Mouse (Mus musculus): Measurements from ENCODE around the gene Fer.
"Not testable (repeated sequence)": the region's sequence is repeated elsewhere in the genome, so short reads cannot be mapped to it uniquely, and the experiment has no call there.

The Fer gene

DNA sequence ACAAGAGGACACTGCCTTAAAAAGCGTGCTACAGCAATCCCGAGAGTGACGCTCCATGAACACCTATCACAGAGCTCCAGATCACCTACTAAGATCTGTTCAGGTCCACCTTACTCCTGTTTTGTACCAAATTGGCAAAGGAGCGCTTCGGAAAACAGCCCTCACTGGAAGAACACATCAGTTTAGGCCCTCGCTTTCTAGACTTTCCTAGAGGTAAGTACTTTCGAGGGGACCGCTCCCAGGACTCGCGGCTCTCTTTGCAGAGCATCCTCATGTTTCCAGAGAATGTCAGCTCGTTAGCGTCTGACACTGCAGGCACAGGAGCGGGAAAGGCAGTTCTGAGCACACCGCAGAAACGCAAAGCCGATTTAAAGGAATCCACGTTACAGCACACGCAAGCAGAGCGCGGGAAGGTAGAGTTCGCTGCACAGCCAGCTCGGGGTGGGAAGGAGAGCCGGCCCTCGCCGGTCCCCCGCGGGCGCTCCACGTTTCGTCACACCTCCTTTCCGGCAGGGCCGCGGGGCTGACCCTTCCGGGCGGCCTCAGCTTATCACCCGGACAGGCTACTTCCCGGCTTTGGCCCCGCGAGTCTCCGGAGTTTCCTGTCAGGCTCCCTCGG lies at the start of gene Fer:
Gene Fer, plus strand, starts transcription at position 51 of the 619 bp plus-strand sequence.
- no peak for DNase-seq

DNA sequence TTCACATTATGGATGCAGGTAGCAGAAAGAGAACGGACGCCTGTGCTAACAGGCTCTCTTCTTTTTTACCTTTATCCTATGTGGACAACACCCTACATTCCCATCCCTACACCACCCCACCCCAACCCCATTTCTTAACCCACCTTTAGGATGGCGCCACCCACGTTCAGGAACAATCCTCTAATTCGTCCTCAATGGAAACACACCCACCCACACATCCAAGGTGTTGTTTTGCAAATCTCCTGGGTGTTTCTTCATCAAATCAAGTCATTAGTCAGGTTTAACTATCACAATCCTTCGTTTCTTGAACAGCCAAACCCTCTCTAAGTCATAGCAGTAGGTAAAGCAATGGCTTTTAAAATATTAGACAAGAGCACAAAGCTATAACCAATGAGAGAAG lies 49.3 kb upstream of the Fer start:
- DNase-seq: no peak

DNA sequence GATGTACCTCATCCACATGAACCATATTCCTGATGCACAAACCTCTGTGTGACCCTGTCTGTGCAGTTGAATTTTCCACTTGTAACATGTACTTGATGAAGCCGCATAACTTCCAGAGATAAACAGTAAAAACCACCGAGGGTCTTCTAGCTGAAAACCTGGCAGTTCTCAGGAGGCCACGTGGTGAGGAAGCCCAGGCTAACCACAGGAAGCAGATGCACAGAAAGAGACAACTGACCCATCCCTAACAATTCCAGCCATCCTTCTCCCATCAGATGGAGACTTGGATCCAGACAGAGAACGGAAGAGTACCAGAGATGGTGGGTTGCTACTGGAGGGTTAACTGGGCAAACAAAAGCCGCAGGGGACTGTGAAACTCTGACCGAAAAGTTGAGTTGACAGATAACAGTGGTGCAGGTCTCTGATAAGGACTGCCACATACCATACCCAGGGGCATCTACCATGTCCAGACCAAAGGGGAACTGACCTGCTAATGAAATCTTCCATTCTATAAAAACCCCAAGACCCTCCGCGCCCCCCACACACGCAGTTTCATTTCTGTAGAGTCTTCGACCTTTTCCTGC lies 44.3 kb upstream of the Fer start:
- DNase-seq: no peak

DNA sequence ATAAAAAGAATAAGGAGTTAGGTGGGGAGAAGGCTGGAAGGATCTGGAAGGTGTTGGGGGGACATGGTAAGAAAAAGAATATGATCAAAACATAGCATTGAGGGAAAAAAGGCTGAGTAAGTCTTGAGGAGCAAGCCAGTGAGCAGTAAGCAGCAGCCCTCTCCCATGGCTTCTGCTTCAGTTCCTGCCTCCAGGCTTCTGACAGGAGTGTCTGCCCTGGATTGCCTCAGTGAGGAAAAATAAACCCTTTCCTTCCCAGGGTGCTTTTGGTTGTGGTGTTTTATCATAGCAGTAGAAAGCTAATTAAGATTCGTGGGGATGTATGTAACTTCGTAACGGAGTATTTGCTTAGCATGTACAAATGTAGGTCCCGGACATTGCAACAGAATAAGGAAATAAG lies 38.7 kb upstream of the Fer start:
- DNase-seq: no peak

DNA sequence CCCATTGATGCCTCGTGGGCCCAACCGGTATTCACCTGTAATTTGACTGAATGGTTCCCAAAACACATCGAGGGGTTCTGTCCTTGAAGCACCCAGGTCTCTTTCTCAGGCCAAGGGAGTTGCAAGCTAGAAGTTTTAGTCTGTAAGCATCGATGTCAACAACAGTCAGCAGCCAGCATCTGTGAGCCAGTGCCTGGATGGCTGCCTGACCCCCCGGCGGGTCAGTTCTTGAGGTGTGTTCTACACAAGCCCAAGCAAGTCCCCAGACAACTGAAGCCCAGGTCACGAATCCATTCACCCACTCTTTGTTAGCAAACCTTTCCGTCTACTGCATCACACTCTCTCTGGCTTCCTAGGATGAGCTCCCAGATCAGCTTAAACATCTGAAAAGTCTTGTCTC lies 36.7 kb upstream of the Fer start:
- DNase-seq: no peak

DNA sequence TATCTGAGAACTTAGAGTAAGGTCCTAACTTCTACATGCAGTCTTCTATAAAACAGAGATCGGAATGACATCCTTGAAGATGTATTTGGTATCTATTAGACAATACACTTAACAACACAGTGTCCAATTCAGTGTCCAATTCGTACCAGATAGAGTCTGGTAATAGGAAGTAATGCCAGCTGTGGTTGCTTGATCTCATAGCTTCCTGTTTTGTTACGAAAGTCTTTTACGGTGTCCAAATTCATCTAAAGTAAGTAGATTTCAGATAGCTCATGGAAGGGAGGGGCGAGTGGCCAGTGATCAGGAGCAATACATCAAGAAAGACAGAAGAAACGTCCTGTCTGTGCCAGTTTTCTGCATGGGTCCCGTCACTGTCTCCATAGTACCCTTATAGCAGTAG lies 36.1 kb upstream of the Fer start:
- DNase-seq: no peak

DNA sequence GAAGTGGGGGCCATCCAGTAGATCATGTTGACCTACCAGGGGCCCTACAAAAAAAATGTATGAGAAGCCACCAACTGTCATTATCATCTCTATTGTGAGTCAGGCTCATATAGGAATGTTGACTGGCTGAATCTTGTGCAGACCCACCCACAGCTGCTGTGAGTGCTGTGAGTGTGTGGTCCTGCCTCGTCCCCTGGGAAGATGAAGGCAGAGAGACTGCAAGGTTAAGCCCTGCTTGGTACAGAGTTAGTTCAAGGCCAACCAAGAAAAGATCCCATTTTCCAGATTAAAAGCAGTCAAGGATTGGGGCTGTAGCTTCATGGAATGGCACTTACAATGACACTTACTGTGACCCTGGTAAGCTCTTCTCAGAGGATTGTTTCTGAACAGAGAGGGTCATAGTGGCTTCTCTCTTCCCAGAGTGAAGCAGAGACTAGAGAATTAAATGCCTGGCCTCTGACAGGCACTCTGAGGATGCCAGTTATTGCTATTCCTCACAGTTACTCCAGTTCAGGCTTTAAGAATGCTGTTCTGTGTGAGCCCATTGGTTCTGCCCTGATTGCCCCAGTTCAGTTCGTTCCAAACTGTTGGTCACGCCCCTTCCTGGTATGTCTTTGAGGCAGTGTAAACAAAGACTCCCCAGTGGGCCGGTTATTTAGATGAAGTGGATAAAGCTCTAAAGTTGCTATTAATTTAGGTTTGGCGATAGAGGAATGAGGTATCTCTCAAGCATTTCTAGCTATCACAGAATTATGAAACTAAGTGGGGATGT lies 34.1 kb upstream of the Fer start:
- peak; percentile 4 for DNase-seq

DNA sequence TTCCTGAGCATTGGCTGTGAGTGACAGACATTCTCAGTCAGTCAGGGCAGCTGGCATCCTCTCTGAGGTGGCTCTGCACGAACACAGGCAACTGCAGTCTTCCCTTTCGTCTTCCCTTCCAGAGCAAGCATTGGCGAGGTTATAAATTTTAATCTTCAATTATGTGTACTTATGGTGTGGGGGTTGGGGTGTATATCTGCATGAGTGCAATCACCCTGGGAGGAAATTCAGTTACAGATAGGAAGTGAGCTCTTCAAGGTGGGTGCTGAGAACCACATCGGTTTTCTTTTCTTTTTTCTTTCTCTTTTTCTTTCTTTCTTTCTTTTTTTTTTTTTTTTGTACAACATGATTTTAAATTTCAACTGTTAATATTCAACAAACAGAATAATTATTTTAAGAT lies 31.3 kb upstream of the Fer start:
- DNase-seq: no peak

DNA sequence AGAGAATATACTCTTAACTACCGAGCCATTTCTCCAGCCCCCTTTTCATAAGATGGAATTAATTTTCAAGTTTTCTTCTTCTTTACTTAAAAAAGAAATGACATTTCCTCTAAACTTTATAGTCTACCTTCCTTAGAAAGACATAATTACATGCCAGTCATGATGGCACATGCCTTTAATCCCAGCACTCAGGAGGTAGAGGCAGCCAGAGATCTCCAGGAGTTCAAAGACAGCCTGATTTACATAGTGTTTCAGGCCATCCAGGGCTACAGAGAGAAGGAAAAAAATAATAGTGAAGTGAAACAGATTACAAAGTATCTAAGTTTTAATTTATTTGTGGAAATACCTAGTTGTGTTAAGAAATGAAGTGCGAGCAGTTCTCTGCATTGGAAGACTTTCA lies 26.6 kb upstream of the Fer start:
- no peak for DNase-seq

DNA sequence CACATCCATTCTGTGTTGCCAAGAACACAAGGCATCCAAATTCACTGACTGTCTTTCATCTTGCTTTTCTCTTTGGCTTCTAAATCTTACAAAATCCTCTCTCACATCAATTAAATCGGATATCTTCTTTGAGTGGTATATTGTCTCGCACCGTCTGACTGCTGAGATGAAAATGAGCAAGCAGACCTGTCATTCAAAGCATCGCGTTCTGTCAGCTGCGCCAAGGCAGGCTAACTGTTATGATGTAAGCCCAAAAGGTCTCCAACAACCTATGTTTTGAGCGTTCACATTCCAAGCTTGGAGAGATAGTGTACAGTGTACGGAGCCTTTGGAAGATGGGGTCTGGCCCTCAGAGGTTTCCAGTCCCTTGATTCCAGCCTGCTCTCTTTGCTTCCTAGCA lies 26.2 kb upstream of the Fer start:
- DNase-seq: no peak

DNA sequence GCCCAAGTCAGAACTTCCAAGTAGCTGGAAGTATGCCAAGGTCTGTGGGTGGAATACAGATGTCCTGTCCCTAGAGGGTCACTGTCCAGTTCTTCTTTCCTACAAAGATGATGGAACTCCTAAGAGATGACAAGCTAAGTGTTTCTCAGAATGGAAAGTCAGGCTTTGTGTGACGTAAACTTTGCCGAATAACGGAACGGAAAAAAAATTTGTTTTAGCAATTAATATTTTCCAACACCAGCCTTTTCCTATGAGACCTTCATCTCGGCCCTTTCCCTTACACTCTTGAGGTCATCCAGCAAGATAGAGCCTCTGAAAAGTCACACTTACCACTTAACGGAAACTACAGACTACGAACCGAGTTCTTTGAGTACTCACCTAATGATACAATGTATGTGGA lies 24.7 kb upstream of the Fer start:
- DNase-seq: no peak

DNA sequence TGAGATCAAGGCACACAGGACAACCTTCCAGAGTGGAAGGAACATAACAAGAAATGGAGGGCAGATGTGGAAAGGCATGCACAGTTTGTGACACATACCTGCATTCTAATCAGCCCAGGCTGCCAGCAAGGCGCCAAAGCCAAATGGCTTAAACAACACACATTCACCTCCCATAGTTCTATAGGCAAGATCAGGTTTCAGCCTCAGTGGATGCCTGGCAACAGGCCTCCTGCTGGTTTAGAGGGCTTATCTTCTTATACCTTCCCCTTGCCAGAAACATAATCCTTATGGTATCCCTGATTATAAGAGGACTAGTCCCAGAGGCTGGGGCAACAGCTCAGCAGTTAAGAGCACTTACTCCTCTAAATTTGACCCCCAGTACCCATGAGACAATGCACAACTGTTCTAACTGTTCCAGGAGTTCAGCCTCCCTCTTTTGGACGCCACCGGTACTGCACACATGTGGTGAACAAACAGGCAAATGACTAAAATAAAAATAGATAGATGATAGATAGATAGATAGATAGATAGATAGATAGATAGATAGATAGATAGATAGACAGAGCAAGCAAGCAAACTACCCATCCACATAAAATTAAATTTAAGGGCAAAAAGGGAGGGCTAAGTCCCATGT lies 23.1 kb upstream of the Fer start:
- DNase-seq: no peak

DNA sequence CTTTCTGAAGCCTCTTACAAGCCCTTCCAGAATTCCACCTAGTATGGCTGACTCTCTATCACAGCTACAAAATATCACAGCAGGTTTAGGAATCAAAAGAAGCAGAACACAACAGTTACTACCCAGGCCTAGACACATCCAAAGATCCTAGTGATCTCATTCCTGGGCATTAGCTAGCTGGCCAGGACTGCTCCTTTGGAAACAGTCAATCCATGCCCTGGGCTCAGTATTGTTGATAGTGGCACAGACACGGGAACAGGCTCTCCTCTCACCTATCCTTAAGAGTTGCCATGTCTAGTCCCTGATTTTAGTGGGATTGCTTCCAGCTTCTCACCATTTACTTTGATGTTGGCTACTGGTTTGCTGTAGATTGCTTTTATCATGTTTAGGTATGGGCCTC lies 20.6 kb upstream of the Fer start:
- no peak for DNase-seq

DNA sequence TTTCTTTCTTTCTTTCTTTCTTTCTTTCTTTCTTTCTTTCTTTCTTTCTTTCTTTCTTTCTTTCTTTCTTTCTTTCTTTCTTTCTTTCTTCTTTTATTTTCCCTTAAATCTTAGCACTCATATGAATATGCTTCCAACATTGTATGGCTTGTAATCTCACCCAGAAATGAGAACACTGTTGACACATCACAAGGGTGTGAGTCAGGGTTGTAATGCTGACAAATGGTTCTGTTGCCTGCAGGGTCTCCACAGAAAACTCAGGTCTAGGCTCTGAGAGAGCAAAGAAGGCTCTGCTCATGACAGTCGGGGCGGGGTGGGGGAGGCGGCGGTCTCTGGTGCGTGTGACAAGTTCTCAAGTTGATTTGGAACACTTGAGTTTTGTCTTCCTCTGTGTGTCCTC lies 17.9 kb upstream of the Fer start:
- no peak for DNase-seq

DNA sequence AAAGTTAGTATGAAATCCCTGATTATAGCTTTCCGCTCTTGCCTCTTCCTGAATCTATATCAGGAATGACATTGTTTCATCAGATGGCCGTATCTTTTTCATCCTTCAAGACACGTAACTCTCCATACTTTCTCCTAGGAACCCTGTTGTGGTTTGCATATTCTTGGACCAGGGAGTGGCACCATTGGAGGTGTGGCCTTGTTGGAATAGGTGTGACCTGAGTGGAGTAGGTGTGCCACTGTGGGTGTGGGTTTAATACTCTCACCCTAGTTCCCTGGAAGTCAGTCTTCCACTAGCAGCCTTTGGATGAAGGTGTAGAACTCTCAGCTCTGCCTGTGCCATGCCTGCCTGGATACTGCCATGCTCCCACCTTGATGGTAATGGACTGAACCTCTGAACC lies 17.1 kb upstream of the Fer start:
- not testable (repeated sequence) for DNase-seq

DNA sequence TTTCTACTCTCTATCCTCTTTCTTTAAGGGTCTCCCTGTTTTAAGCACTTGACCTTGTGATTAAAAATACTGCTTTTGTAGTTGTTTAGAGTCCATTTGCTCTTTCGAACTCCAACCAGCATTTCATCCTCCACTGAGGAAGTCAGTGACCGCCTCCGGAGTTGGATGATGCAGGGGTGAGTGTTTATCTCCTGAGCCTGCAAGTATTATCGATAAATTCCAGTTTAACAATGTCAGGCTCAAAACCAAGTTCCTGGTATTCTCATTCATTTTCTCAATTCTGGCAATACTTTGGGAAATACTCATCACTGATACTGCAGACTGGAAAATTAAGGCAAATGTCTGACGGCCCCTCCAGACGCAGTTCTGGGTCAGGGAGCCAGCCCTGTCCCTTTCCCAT lies 13.7 kb upstream of the Fer start:
- no peak for DNase-seq

DNA sequence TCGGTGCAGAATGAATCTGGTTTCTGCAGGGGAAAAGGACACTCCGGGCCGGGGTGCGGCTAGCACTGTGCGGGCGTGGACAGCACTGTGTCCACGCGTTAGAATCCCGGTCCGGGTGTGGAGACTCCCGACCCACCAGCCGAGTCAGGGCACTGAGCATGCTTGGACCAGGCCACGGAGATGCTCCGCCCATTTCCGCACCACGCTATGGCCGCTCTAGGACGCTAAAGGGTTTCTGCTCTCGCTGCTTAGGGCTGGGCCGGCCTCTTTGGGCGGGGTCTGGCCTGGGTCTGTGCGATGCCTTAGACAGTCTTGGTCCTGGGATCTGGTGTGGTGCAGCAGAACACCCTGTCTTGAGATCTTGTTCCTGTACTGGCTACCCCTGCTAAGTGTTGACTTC lies 13.3 kb upstream of the Fer start:
- DNase-seq: peak; percentile 92

DNA sequence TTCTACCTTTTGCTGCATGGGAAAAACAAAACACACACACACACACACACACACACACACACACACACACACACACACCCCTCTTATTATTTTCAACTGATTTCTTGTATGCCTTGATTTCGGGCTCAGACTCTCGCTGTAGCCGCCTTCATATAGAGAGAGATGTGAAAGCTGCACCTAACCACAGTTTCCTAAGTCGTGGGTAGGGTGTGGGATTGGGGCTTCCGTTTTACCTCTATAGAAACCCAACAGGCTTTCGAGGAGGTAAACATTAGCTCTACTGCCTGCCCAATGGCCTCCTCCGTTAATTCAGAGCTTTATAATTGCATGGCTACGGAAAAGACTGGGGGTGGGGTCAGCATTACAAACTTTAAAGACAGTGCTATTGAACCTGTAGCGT lies 12.8 kb upstream of the Fer start:
- peak; percentile 24 for DNase-seq

DNA sequence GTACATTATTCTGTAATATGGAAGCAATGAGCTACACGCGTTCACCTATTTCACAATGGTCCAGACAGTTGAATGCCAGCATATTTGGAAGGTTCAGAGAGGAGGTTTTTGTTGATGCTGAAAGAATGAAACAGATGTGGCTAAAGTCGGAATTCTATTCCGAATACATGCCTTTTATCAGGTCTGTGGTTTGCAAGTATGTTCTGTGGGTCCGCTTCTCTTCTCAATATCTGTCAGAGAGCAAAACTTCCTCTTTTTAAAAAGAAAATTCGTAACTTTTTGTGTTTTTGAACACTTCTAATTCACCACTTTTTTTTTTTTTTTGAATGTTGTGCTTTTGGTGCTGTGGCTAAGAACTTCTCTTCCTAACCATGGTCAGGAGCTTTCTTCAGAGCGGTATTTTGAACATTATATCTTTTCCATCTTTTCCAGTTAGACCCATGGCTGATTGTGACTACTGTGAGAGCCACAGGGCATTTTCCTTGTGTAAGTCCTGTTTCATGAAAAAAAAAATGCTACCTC lies 5.8 kb upstream of the Fer start:
- no peak for DNase-seq

DNA sequence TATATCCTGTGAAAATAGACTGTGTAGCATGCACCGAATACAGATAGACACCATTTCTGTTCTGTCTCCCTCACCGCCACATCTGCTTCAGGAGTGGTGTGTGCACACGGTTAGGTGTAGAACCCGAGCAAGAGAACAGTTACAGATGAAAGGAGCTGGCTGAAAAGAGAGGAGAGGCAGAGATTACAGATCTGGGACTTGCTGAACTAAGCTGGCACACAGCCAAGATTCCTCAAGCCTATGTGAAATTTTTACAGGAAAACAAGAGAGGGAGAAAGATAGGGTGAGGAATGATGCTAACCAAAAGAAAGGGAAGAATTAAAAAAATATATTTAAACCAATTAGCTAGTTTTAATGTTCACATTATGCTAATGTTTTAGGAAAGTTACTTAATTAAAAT lies 1.9 kb upstream of the Fer start:
- no peak for DNase-seq

DNA sequence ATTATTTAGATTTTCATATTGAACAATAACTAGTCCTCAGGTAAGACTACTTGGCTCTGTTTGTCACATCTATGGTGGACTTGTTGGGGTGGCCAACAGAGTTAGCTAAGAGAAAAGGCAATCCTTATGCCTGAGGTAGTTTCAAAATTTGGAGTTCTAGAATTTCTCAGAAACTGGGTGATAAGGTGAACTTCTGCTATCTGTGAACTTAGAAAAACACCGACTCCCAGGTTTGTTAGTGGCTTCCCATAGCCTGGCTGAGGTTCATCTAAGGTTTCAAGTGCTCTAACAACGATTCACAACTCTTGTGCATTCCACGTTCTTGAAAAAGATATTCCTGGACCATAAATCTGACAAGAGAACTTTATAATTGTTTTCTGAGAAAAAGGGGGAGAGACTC lies 463 bp upstream of the Fer start:
- no peak for DNase-seq

DNA sequence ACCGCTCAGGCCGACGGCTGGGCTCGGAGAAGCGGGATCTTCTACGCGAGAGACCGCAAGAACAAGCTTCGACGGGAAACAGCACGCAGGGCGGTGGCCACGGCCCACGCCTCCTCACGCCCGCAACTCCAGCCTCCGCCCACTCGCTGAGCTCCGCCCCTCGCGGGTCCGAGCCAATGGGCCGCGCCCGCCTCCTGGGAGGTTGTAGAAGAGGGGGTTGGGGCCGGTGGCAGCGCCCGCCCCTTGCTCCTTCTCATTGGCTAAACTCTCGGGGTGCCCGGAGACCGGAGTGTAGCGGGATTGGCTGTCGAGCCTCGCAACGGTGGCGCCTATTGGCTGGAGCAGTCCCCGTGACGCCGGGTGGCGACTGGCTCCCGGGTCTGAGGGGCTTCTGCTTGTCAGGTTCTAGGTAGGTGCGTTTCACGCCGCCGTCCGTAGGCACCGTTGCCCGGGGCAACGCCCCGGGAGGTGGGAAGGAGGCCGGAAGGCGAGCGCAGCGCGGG lies 836 bp downstream of the Fer start, which contains the start of gene A930002H24Rik:
Gene A930002H24Rik, minus strand, starts transcription at position 145 of the 503 bp plus-strand sequence.
- peak; percentile 99 for DNase-seq

DNA sequence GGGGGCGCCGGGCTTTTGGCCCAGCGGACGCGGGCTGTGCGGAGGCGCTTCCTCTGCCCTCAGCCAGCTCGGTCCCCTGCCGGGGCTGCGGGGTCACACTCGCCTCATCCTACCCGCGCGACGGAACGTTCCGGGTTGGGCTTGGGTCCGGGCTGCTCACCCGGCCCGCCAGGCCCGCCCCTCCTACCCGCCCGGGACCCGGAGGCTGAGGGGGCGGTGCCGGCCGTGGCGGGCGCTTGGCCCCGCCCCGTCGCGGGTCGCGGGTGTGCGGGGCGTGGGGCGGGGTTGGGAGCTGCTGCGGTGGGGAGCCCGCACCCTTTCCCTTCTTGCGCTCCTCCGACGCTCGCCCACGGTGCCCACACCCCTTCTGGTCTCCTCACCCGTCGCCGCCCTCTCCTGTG lies 1.3 kb downstream of the Fer start:
- DNase-seq: peak; percentile 32

DNA sequence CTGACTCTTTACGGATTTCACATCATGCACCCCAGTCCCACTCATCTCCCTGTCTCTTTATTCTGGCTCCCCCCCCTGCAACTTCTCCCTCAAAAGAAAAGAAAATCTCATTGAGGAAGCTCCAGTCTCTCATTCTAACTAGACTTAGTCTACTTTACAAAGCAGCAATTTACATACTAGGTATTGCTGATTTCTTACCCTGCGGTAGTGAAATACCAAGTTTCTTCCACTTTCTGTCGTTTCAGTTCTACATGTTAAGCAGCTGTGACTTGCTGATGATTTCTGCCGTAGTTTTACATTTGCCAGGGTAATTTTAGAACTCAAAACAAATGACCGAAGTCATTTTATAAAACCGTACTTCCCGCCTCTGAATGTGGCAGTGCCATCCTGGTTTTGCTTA lies 8.9 kb downstream of the Fer start:
- no peak for DNase-seq
